Mouse (Mus musculus) forebrain, embryonic 13.5 days (tissue): Measurements from ENCODE around the gene Zfp365. TPM values are rescaled to one million over a fixed set of nuclear protein-coding genes. Genes with fewer than 3 reads are reported as not detected.

ENCODE experiments used
- ATAC-seq: fragments of 200-750 bp; cut with Nextera tagmentation; 2 replicates; pipeline ENCODE4 v1.8.0; 2017
- H3K27ac ChIP-seq: fragments of 300-500 bp; sonication (generic); 2 replicates; pipeline ENCODE4 v1.5.1; 2015; ENCODE audit warnings: inconsistent platforms, mild to moderate bottlenecking, moderate library complexity
- H3K27me3 ChIP-seq: fragments of 300-500 bp; sonication (generic); 2 replicates; pipeline ENCODE4 v1.6.1; 2015; ENCODE audit warnings: mild to moderate bottlenecking, inconsistent platforms
- H3K36me3 ChIP-seq: fragments of 300-500 bp; sonication (generic); 2 replicates; pipeline ENCODE4 v1.6.1; 2015; ENCODE audit warnings: mild to moderate bottlenecking, inconsistent platforms; ENCODE audit not compliant: poor library complexity, severe bottlenecking
- H3K4me1 ChIP-seq: fragments of 300-500 bp; sonication (generic); 2 replicates; pipeline ENCODE4 v1.6.1; 2015; ENCODE audit warnings: inconsistent platforms
- H3K4me2 ChIP-seq: fragments of 300-500 bp; sonication (generic); 2 replicates; pipeline ENCODE4 v1.6.1; 2015; ENCODE audit warnings: inconsistent platforms, mild to moderate bottlenecking, moderate library complexity
- H3K4me3 ChIP-seq: fragments of 300-500 bp; sonication (generic); 2 replicates; pipeline ENCODE4 v1.5.1; 2015; ENCODE audit warnings: mild to moderate bottlenecking, inconsistent platforms
- H3K9ac ChIP-seq: fragments of 300-500 bp; sonication (generic); 2 replicates; pipeline ENCODE4 v1.6.1; 2015; ENCODE audit warnings: mild to moderate bottlenecking, inconsistent platforms
- H3K9me3 ChIP-seq: fragments of 300-500 bp; sonication (generic); replicated peaks from 2 replicates; pipeline ENCODE4 v1.6.1; 2016; ENCODE audit warnings: inconsistent platforms
- WGBS: fragments of 180-500 bp; shearing (Covaris S2); methylation state at CpG from one replicate; pipeline ENCODE4 v1.1.7; 2015; 5-methylcytosine and 5-hydroxymethylcytosine counted together
- polyA plus RNA-seq: library from polyadenylated mRNA; unstranded; fragments of >200 nt; fragmentation: Nextera tagmentation; extraction: Ambion mirVana; gene quantifications from 2 replicates; pipeline ENCODE4 v1.2.1, GENCODE M21; 2015

The Zfp365 gene
- polyA plus RNA-seq, 1 experiment from 2014 or later = 2.6 TPM

DNA sequence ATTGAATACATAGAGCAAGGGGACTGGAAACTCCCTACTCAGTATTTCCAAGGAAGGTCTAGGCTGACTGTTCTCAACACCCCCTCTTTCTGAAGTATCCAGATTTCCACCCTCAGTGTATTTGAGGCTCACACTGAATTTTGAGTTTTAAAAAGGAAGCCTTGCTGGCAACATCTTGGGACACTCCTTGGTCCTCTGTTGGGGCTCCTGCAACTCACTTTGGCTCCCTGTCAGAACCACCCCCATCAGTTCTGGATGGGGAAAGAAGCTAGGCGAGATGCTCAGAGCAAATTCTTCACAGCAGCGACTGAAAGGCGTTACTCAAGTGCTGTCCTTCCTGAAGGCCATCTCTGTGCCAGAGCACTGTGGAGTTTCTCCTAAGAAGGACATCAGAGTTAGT, 47.4 kb downstream of the Zfp365 start:
- Histone ChIP-seq H3K9ac (no peak overlapping the region), H3K36me3 (no peaks in the 10 kb centered on the region), H3K4me2 (no peak overlapping the region), H3K27ac (no peak overlapping the region), H3K9me3 (no peaks in the 10 kb centered on the region), H3K4me3 (no peak overlapping the region), H3K27me3 (no peaks in the 10 kb centered on the region; the same call in 1 of the 2 replicates), H3K4me1 (no peaks in the 10 kb centered on the region)
- 87% methylated on average over 3 of the region's 3 CpGs for WGBS
- ATAC-seq = no peak

DNA sequence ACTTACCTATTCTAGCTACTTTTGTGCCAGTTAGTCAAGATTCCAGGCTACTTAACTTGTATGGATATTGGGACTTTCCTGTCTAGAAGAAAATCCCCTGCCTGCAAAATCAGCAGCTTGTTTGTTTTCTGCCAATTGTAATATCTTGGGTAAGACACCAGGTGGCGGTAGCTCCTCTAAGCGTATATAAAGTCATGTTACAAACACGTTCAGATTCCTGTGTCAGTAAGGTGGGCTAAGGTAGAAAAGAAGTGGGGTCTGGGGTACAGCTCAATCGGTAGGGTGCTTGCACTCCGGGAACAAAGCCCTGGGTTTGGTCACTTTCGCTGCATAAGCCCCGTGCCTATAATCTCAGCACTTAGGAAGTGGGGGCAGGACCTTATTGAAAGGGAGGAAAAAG, 50.1 kb downstream of the Zfp365 start:
- 10% methylated on average over 7 of the region's 7 CpGs for WGBS
- H3K9me3 ChIP-seq = no peaks in the 10 kb centered on the region
- no peak overlapping the region for H3K4me2 ChIP-seq
- no peak for ATAC-seq
- H3K4me1 ChIP-seq = no peaks in the 10 kb centered on the region
- H3K27me3 ChIP-seq = no peaks in the 10 kb centered on the region; the same call in 1 of the 2 replicates
- H3K27ac ChIP-seq = no peak overlapping the region
- H3K36me3 ChIP-seq = no peaks in the 10 kb centered on the region
- no peak overlapping the region for H3K4me3 ChIP-seq
- no peak overlapping the region for H3K9ac ChIP-seq

DNA sequence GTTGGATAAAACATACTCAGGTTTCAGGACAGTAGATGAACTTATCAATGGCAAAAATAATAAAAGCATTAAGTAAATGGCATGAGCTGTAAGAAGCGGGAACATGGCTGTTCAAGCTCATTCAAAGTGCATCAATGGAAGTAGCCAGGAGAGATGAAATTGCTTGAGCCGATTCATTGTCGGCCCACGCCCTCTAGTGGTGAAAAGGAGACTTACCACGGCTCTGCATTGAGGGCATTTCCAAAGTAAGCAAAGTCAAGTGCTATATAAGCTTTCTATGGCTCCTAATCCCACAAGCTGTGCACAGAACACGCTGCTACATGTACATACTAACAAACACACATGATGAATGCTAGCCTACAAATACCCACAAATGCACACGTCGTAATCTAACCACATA, 53.6 kb downstream of the Zfp365 start:
- 17% methylated on average over 8 of the region's 8 CpGs for WGBS

DNA sequence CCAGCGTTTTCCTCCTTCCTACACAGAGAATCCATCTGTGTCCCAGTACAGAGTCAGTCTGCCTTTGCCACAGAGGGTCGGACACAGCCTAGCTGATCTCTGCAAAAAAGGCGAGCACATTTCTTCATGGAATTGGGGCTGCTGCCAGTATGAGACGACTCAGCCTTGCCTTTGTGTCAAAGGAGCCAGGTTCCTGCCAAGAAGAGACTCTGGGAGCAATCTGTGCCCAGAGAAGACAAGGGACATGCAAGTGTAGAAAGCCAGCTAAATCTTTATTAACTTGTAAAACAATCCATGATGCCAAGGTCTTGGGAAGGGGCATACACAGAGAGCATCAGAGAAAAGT, 54.9 kb downstream of the Zfp365 start:
- H3K9me3 ChIP-seq = no peaks in the 10 kb centered on the region
- no peak overlapping the region for H3K27ac ChIP-seq
- H3K4me2 ChIP-seq = no peak overlapping the region
- no peak overlapping the region for H3K9ac ChIP-seq
- no peaks in the 10 kb centered on the region for H3K4me1 ChIP-seq
- H3K4me3 ChIP-seq = no peak overlapping the region
- ATAC-seq = no peak
- no peaks in the 10 kb centered on the region for H3K36me3 ChIP-seq
- H3K27me3 ChIP-seq = no peaks in the 10 kb centered on the region; the same call in 1 of the 2 replicates
- 72% methylated on average over 4 of the region's 4 CpGs for WGBS

More for the DNA sequence above, 53.6 kb downstream of the Zfp365 start:
- Histone ChIP-seq H3K9me3 (no peaks in the 10 kb centered on the region), H3K27ac (no peak overlapping the region), H3K4me3 (no peak overlapping the region), H3K27me3 (no peaks in the 10 kb centered on the region; the same call in 1 of the 2 replicates), H3K36me3 (no peaks in the 10 kb centered on the region), H3K9ac (no peak overlapping the region), H3K4me1 (no peaks in the 10 kb centered on the region), H3K4me2 (no peak overlapping the region)
- peak; percentile 69 for ATAC-seq

DNA sequence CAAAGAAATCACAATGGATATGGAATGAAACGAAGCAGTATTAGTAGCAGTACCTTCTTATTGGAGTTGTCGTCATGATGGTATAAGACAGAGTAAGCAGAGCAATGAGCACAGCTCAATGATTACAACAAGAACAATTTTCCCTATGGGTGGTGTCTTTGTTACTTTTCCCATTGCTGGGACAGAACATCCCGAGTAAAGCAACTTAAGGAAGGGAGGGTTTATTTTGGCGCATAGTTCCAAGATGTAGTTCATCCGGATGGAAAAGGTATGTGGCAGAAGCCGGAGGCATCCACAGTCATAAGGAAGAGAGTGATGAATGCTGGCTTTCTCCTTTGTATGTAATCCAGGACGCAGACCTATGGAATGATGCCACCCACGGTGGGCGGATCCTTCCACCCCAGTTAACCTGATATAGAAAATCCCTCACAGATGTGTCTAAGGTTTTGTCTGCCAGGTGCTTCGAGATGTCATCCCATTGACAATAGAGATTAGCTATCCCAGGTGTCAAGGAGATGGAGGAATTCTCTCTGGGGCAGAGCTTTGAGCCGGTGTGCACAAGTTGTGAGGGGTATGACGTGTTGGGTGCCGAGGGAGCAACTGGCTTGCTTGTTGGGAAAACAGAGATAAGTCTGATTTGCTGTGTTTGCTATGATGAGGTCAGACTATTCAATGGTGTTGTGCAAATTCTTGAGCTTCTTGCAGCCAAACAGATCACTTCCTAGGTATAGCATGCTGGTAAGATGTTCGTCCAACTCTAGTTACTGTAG, 55.5 kb downstream of the Zfp365 start:
- WGBS = 92% methylated on average over 14 of the region's 14 CpGs

DNA sequence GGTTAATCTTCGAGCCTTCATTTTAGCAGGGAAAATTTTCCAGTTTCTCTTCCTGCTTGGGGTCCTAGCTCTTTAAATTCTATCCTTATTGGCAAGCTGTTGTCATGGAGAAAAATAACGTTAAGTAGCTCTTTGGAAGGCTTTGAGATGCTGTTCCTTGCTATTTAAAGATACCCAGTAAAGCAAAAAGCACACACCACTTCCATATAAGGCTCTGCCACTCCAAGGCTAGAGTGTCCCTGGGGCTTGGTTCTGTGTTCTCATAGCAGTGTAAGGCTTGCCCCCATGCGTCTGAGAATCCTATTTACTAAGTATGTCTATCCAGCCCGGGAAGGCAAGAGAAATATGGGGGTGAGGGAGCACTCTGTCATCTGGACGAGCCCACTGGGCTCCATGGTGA, 56.7 kb downstream of the Zfp365 start:
- Histone ChIP-seq H3K4me1 (no peaks in the 10 kb centered on the region), H3K4me2 (no peak overlapping the region), H3K27ac (no peak overlapping the region), H3K9me3 (no peaks in the 10 kb centered on the region), H3K36me3 (no peaks in the 10 kb centered on the region), H3K9ac (no peak overlapping the region), H3K4me3 (no peak overlapping the region), H3K27me3 (no peaks in the 10 kb centered on the region)
- WGBS = 81% methylated on average over 5 of the region's 5 CpGs
- ATAC-seq = no peak

More for the DNA sequence above, 55.5 kb downstream of the Zfp365 start:
- Histone ChIP-seq H3K27me3 (no peaks in the 10 kb centered on the region; the same call in 1 of the 2 replicates), H3K9ac (no peak overlapping the region), H3K9me3 (no peaks in the 10 kb centered on the region), H3K4me1 (no peaks in the 10 kb centered on the region), H3K4me3 (no peak overlapping the region), H3K36me3 (no peaks in the 10 kb centered on the region), H3K4me2 (no peak overlapping the region), H3K27ac (no peak overlapping the region)
- ATAC-seq = no peak

DNA sequence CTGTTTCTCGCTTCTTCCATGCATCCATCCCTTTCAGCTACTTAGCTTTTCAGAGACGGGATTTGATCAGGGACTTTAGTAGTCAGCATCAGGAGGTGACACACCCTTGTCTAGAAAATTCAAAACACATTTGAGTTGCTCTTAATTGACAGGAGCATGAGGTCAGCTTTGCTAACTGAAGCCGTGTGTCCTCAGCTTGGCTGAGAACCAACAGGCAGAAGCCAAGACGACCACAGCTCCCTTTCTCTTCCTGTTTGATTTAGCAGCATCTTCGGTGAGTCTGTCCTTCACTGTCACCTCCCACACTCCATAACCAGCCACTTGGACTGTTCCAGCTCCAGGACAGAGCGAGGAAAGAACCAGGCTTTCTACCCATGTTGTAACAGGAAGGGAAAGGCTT, 60.1 kb downstream of the Zfp365 start:
- WGBS = 84% methylated on average over 6 of the region's 6 CpGs

DNA sequence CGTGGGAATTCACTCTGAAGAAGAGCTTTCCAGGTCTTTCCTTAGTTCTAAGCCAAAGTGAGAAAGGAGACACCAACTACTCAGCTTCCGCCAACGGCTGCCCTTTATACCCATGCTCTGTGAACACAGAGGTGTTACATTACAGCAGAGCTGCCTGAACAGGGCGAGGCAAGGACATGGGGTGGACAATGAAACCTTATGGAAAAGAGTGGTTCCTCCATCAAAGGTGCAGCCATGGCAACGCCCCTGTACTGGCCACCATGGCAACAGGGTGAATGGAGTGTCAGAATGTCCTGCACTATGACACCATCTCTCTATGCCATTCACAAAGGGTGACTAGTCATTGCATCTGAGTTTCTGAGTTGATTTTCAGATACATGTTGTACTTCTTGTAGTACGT, 61.4 kb downstream of the Zfp365 start:
- no peak overlapping the region for H3K4me3 ChIP-seq
- 48% methylated on average over 6 of the region's 6 CpGs for WGBS
- H3K9me3 ChIP-seq = no peaks in the 10 kb centered on the region
- no peak overlapping the region for H3K9ac ChIP-seq
- no peak overlapping the region for H3K27ac ChIP-seq
- ATAC-seq = no peak
- H3K4me2 ChIP-seq = no peak overlapping the region
- H3K27me3 ChIP-seq = no peaks in the 10 kb centered on the region
- H3K4me1 ChIP-seq = no peaks in the 10 kb centered on the region
- no peaks in the 10 kb centered on the region for H3K36me3 ChIP-seq

More for the DNA sequence above, 60.1 kb downstream of the Zfp365 start:
- no peak for ATAC-seq
- H3K36me3 ChIP-seq = no peaks in the 10 kb centered on the region
- no peak overlapping the region for H3K9ac ChIP-seq
- no peak overlapping the region for H3K27ac ChIP-seq
- H3K4me1 ChIP-seq = no peaks in the 10 kb centered on the region
- no peaks in the 10 kb centered on the region for H3K27me3 ChIP-seq
- H3K4me3 ChIP-seq = no peak overlapping the region
- H3K4me2 ChIP-seq = no peak overlapping the region
- no peaks in the 10 kb centered on the region for H3K9me3 ChIP-seq

DNA sequence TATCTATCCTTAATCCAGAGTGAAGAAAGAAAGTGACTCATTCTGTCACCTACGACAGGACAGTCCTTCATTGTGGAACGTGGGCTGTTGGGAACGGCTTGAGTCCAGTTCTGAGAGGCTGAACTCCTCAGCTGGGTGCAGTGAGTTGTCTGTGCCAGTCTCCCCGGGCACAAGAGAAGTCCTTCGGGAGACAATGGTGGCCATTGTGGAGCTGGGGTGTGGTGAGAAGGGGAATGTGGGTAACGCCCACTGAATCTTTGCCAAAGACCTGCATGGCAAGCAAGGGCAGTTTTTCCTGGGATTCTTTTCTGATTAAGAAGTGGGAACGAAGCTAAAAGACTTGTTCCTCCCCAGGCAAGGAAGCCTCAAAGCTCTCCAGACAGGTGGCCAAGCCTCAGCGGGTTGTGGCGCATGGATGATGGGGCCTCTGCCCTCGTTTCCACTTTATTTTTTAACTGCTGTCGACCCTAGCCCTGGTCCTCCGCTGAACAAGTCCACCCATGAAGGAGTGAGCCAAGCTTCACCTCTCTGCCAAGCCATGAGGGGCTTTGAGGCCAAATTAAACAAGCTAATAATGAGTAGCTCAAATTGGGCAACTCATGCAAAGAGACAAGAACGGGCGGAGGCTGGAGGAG, 66.3 kb downstream of the Zfp365 start:
- Histone ChIP-seq H3K4me2 (no peak overlapping the region), H3K9me3 (no peaks in the 10 kb centered on the region), H3K4me3 (no peak overlapping the region), H3K36me3 (no peaks in the 10 kb centered on the region), H3K9ac (no peak overlapping the region), H3K27ac (no peak overlapping the region), H3K4me1 (no peaks in the 10 kb centered on the region), H3K27me3 (no peaks in the 10 kb centered on the region)
- ATAC-seq = no peak
- WGBS = 69% methylated on average over 14 of the region's 14 CpGs

DNA sequence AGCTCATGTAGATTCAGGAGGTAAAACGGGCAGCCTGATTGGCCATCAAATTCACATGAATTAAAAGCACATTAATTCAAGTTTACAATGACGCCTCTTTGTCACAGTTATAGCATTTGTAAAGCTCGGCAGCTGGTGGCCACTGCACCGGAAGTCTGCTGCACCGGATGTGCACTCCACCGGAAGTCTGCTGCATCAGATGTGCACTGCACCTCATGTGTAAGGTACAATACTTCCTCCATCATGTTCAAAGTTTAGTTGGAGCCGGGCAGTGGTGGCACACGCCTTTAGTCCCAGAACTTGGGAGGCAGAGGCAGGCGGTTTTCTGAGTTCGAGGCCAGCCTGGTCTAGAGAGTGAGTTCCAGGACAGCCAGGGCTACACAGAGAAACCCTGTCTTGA, 70.9 kb downstream of the Zfp365 start:
- WGBS = 83% methylated on average over 10 of the region's 10 CpGs
- no peaks in the 10 kb centered on the region for H3K9me3 ChIP-seq
- no peak overlapping the region for H3K9ac ChIP-seq
- ATAC-seq = no peak
- H3K4me2 ChIP-seq = no peak overlapping the region
- no peaks in the 10 kb centered on the region for H3K36me3 ChIP-seq
- H3K27me3 ChIP-seq = no peaks in the 10 kb centered on the region
- no peak overlapping the region for H3K27ac ChIP-seq
- H3K4me3 ChIP-seq = no peak overlapping the region
- no peaks in the 10 kb centered on the region for H3K4me1 ChIP-seq

DNA sequence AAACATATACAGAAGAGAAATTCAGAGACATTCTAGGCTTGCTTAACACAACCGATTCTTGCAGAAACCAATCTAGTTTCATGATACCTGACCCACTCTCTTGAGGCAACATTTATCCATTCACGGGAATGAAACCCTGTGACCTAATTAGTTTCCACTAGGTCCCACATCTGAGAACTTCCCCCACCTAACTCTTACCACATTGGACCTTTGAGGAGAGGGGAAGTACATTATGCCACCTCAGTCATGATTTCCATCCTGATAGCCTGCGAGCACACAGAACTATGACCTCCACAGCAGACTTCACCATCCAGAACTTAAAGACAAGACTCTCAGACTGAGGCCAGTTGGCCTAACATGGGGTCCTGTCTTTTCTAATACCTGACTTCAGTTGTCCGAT, 71.7 kb downstream of the Zfp365 start:
- ATAC-seq = no peak

DNA sequence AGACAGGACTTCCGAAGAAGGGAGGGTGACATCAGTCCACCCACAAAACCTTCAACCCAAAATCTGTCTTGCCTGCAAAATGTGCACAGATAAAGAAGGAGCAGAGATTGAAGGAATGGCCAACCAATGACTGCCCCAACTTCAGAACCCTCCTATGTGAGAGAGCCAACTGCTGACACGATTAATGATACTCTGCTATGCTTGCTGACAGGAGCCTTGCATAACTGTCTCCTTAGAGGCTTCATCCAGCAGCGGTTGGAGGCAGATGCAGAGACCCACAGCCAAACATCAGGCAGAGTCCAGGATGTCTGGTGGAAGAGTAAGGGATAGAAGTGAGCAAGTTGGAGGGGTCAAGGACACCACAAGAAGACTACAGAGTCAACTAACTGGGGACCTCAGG, 73.3 kb downstream of the Zfp365 start:
- WGBS = 84% methylated on average over 3 of the region's 3 CpGs

More for the DNA sequence above, 71.7 kb downstream of the Zfp365 start:
- H3K4me3 ChIP-seq = no peak overlapping the region
- 91% methylated on average over 4 of the region's 4 CpGs for WGBS
- no peak overlapping the region for H3K9ac ChIP-seq
- no peak overlapping the region for H3K27ac ChIP-seq
- H3K27me3 ChIP-seq = no peaks in the 10 kb centered on the region
- H3K4me2 ChIP-seq = no peak overlapping the region
- H3K9me3 ChIP-seq = no peaks in the 10 kb centered on the region
- no peaks in the 10 kb centered on the region for H3K36me3 ChIP-seq
- no peaks in the 10 kb centered on the region for H3K4me1 ChIP-seq

More for the DNA sequence above, 73.3 kb downstream of the Zfp365 start:
- no peaks in the 10 kb centered on the region for H3K36me3 ChIP-seq
- H3K27me3 ChIP-seq = no peaks in the 10 kb centered on the region
- H3K9ac ChIP-seq = no peak overlapping the region
- H3K9me3 ChIP-seq = no peaks in the 10 kb centered on the region
- no peaks in the 10 kb centered on the region for H3K4me1 ChIP-seq
- H3K4me2 ChIP-seq = no peak overlapping the region
- no peak overlapping the region for H3K4me3 ChIP-seq
- no peak for ATAC-seq
- no peak overlapping the region for H3K27ac ChIP-seq
